Mouse (Mus musculus): Measurements from ENCODE around the gene Rita1. TPM values are rescaled to one million over a fixed set of nuclear protein-coding genes. Genes with fewer than 3 reads are reported as not detected.

The Rita1 gene
- total and polyA plus RNA-seq, 3 experiments: 8.4 to 42.4 (median 9.5) TPM

- peaks cover 57% of the 10 kb centered on the region for H3K4me1 ChIP-seq (ENCODE audit: insufficient read depth, low read depth, low read length)
- TF ChIP-seq CTCF (IDR thresholded peaks at IDR 0.05; ENCODE audit: low read depth, low read length) (no peak), GATA1 (IDR thresholded peaks at IDR 0.05; ENCODE audit: borderline replicate concordance, low read length) (no peak), POLR2AphosphoS5 (IDR thresholded peaks at IDR 0.05; ENCODE audit: insufficient replicate concordance, low read depth, low read length) (no peak), GATA2 (IDR thresholded peaks at IDR 0.05; ENCODE audit: borderline replicate concordance, low read depth, low read length) (no peak), TAL1 (conservative IDR thresholded peaks at IDR 0.05; ENCODE audit: low read depth, low read length) (no peak)
- no peak for DNase-seq (ENCODE audit: low spot score)
- H3K9me3 ChIP-seq (replicated peaks): no peaks in the 10 kb centered on the region
- peaks cover 100% of the 10 kb centered on the region for H3K36me3 ChIP-seq (replicated peaks)
- ATAC-seq (ENCODE audit: extremely low read depth, insufficient number of reproducible peaks, low FRiP score, poor library complexity, severe bottlenecking): no peak
- H3K4me3 ChIP-seq (ENCODE audit: low read depth, low read length): no peak overlapping the region
- H3K27me3 ChIP-seq (ENCODE audit: insufficient read depth, low read length): no peaks in the 10 kb centered on the region
These were observed 9.9 kb upstream of the Rita1 start for GRCm38 (mm10) chr5:120622198-120622851.

GRCm38 (mm10) chr5:120621846-120622197, 9.4 kb upstream of the Rita1 start:
- Histone ChIP-seq H3K27me3 (ENCODE audit: insufficient read depth, low read length) (no peaks in the 10 kb centered on the region), H3K9me3 (replicated peaks) (no peaks in the 10 kb centered on the region), H3K4me3 (ENCODE audit: low read depth, low read length) (no peak overlapping the region), H3K36me3 (replicated peaks) (peaks cover 100% of the 10 kb centered on the region), H3K4me1 (ENCODE audit: insufficient read depth, low read depth, low read length) (peaks cover 57% of the 10 kb centered on the region)
- DNase-seq (ENCODE audit: low spot score): no peak
- TF ChIP-seq GATA2 (IDR thresholded peaks at IDR 0.05; ENCODE audit: borderline replicate concordance, low read depth, low read length): no peak
- no peak for TF ChIP-seq GATA1 (IDR thresholded peaks at IDR 0.05; ENCODE audit: borderline replicate concordance, low read length)
- no peak for TF ChIP-seq TAL1 (conservative IDR thresholded peaks at IDR 0.05; ENCODE audit: low read depth, low read length)
- no peak for TF ChIP-seq CTCF (IDR thresholded peaks at IDR 0.05; ENCODE audit: low read depth, low read length)
- no peak for TF ChIP-seq POLR2AphosphoS5 (IDR thresholded peaks at IDR 0.05; ENCODE audit: insufficient replicate concordance, low read depth, low read length)
- no peak for ATAC-seq (ENCODE audit: extremely low read depth, insufficient number of reproducible peaks, low FRiP score, poor library complexity, severe bottlenecking)

DNA sequence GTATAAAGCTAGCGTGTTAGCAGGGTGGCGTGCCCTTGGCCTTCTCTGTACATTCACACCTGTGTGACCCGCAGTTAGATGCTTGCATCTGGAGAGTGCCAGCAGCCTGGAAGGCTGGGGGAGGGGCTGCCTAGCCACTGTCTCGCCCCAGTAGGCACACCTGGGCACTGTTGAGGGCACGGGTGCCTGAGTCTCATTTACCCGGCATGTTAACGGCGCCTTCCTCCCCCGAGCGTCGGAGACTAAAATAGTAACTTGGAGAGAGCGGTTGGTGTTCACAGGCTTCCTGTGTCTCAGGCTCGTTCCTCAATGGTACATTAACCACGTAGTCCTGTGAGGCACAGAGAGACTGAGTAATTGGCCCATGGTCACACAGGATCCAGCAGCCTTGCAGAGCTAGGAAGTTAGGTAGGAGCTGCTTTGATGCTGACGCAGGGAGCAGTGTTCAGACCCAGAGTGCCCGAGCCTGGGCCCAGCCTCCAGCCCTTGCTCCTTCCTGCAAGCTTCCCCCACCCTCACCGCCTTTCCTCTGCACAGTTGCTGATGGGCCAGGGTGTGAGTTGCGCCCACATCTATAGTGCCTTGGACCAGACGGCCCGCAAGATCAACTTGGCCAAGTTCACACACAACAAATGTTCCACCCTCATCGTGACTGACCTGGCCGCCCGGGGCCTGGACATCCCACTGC, 8.8 kb upstream of the Rita1 start:
- ATAC-seq (ENCODE audit: extremely low read depth, insufficient number of reproducible peaks, low FRiP score, poor library complexity, severe bottlenecking) (no peak), DNase-seq (ENCODE audit: low spot score) (no peak)
- Histone ChIP-seq H3K4me1 (ENCODE audit: insufficient read depth, low read depth, low read length) (peaks cover 55% of the 10 kb centered on the region), H3K4me3 (ENCODE audit: low read depth, low read length) (no peak overlapping the region), H3K36me3 (replicated peaks) (peaks cover 100% of the 10 kb centered on the region), H3K9me3 (replicated peaks) (no peaks in the 10 kb centered on the region), H3K27me3 (ENCODE audit: insufficient read depth, low read length) (no peaks in the 10 kb centered on the region)
- no peak for TF ChIP-seq TAL1 (conservative IDR thresholded peaks at IDR 0.05; ENCODE audit: low read depth, low read length)
- no peak for TF ChIP-seq CTCF (IDR thresholded peaks at IDR 0.05; ENCODE audit: low read depth, low read length)
- no peak for TF ChIP-seq GATA1 (IDR thresholded peaks at IDR 0.05; ENCODE audit: borderline replicate concordance, low read length)
- TF ChIP-seq GATA2 (IDR thresholded peaks at IDR 0.05; ENCODE audit: borderline replicate concordance, low read depth, low read length): no peak
- no peak for TF ChIP-seq POLR2AphosphoS5 (IDR thresholded peaks at IDR 0.05; ENCODE audit: insufficient replicate concordance, low read depth, low read length)

- peaks cover 5% of the 10 kb centered on the region for H3K9me3 ChIP-seq (replicated peaks)
- TF ChIP-seq GATA1 (IDR thresholded peaks at IDR 0.05; ENCODE audit: borderline replicate concordance, low read length): no peak
- TF ChIP-seq CTCF (IDR thresholded peaks at IDR 0.05; ENCODE audit: low read depth, low read length): peak; percentile 99
- no peak for TF ChIP-seq TAL1 (conservative IDR thresholded peaks at IDR 0.05; ENCODE audit: low read depth, low read length)
- TF ChIP-seq POLR2AphosphoS5 (IDR thresholded peaks at IDR 0.05; ENCODE audit: insufficient replicate concordance, low read depth, low read length): no peak
- TF ChIP-seq GATA2 (IDR thresholded peaks at IDR 0.05; ENCODE audit: borderline replicate concordance, low read depth, low read length): no peak
- DNase-seq (ENCODE audit: low spot score) (peak; percentile 64), ATAC-seq (ENCODE audit: extremely low read depth, insufficient number of reproducible peaks, low FRiP score, poor library complexity, severe bottlenecking) (no peak)
- H3K36me3 ChIP-seq (replicated peaks): peaks cover 100% of the 10 kb centered on the region
- H3K27me3 ChIP-seq (ENCODE audit: insufficient read depth, low read length): no peaks in the 10 kb centered on the region
- peaks cover 50% of the 10 kb centered on the region for H3K4me1 ChIP-seq (ENCODE audit: insufficient read depth, low read depth, low read length)
- no peak overlapping the region for H3K4me3 ChIP-seq (ENCODE audit: low read depth, low read length)
These were observed 8.1 kb upstream of the Rita1 start for GRCm38 (mm10) chr5:120620375-120621077.

- Histone ChIP-seq H3K36me3 (replicated peaks) (peaks cover 96% of the 10 kb centered on the region), H3K27me3 (ENCODE audit: insufficient read depth, low read length) (no peaks in the 10 kb centered on the region), H3K4me1 (ENCODE audit: insufficient read depth, low read depth, low read length) (peaks cover 52% of the 10 kb centered on the region), H3K4me3 (ENCODE audit: low read depth, low read length) (no peak overlapping the region), H3K9me3 (replicated peaks) (peaks cover 5% of the 10 kb centered on the region)
- ATAC-seq (ENCODE audit: extremely low read depth, insufficient number of reproducible peaks, low FRiP score, poor library complexity, severe bottlenecking) (no peak), DNase-seq (ENCODE audit: low spot score) (no peak)
- no peak for TF ChIP-seq GATA2 (IDR thresholded peaks at IDR 0.05; ENCODE audit: borderline replicate concordance, low read depth, low read length)
- TF ChIP-seq CTCF (IDR thresholded peaks at IDR 0.05; ENCODE audit: low read depth, low read length): peak; percentile 97
These were observed 6.8 kb upstream of the Rita1 start for GRCm38 (mm10) chr5:120619201-120619600.

GRCm38 (mm10) chr5:120618778-120619177, 6.4 kb upstream of the Rita1 start:
- Histone ChIP-seq H3K27me3 (ENCODE audit: insufficient read depth, low read length) (no peaks in the 10 kb centered on the region), H3K4me1 (ENCODE audit: insufficient read depth, low read depth, low read length) (peaks cover 56% of the 10 kb centered on the region), H3K9me3 (replicated peaks) (peaks cover 5% of the 10 kb centered on the region), H3K4me3 (ENCODE audit: low read depth, low read length) (no peak overlapping the region), H3K36me3 (replicated peaks) (peaks cover 92% of the 10 kb centered on the region)
- ATAC-seq (ENCODE audit: extremely low read depth, insufficient number of reproducible peaks, low FRiP score, poor library complexity, severe bottlenecking) (no peak), DNase-seq (ENCODE audit: low spot score) (no peak)
- TF ChIP-seq POLR2AphosphoS5 (IDR thresholded peaks at IDR 0.05; ENCODE audit: insufficient replicate concordance, low read depth, low read length) (no peak), GATA1 (IDR thresholded peaks at IDR 0.05; ENCODE audit: borderline replicate concordance, low read length) (no peak), GATA2 (IDR thresholded peaks at IDR 0.05; ENCODE audit: borderline replicate concordance, low read depth, low read length) (no peak), TAL1 (conservative IDR thresholded peaks at IDR 0.05; ENCODE audit: low read depth, low read length) (no peak), CTCF (IDR thresholded peaks at IDR 0.05; ENCODE audit: low read depth, low read length) (no peak)

Data from G1E (cell line).